Mouse (Mus musculus) liver, postnatal 0 days (tissue): ENCODE measurements around the gene Hes3.

Experiments
- CTCF ChIP-seq: sonication (generic); IDR thresholded peaks from 2 replicates; pipeline ENCODE4 v1.5.1; 2016; ENCODE audit warnings: antibody characterized with exemption, low read depth
- EP300 ChIP-seq: IDR thresholded peaks from 2 replicates; pipeline ENCODE4 v1.6.1; 2016; ENCODE audit warnings: antibody characterized with exemption, low read depth, mild to moderate bottlenecking

DNA sequence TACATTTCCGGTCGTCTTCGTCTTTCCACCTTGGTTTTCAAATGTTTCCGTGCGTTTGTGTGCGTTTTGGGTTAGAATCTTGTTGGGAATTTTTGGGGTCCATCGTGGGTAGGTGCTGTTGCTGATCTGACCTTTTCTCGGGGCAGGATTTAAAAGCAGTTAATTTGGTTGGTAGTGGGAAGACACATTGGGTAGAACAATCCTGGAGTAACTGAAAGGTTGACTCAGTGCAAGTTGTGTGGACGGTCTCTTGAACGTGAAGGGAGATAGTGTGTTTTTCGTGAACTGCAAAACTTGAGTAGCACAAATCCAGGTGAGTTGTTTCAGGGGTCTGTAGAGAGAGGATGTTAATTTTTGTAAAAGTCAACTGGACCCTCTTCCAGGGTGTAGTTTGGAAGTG is 35.1 kb upstream of the Hes3 start:
- no peak for TF ChIP-seq CTCF
- TF ChIP-seq EP300: no peak
